Mouse (Mus musculus) MEL (cell line): ENCODE data around the gene Baz2a. TPM values are rescaled to one million over a fixed set of nuclear protein-coding genes. Genes with fewer than 3 reads are reported as not detected.

ENCODE experiments used
- DNase-seq: peaks from one replicate; pipeline ENCODE4 v3.0.0; 2011; ENCODE audit warnings: low read depth, low spot score
- H3K27ac ChIP-seq: 2 replicates; pipeline ENCODE4 v1.5.1; 2012; ENCODE audit warnings: low read depth, mild to moderate bottlenecking, control low read depth, low read length, moderate library complexity; ENCODE audit not compliant: control insufficient read depth
- H3K27me3 ChIP-seq, 2 experiments: fragments of 150-350 bp in 1 of 2; sonication (generic) in 1 of 2; 2 replicates each; pipeline ENCODE4 v1.6.1; 2012; ENCODE audit warnings: low read length in 2 of 2, mild to moderate bottlenecking in 2 of 2, improper control_type of control experiment in 1 of 2, moderate library complexity in 1 of 2; ENCODE audit not compliant: insufficient read depth in 2 of 2, control insufficient read depth in 1 of 2
- H3K36me3 ChIP-seq, 2 experiments: 2 replicates each; pipeline ENCODE4 v1.6.1; 2012 to 2014; ENCODE audit warnings: low read length in 2 of 2, improper control_type of control experiment in 1 of 2, inconsistent platforms in 1 of 2, mild to moderate bottlenecking in 1 of 2; ENCODE audit not compliant: insufficient read depth in 2 of 2, control insufficient read depth in 1 of 2
- H3K4me1 ChIP-seq, 2 experiments: fragments of 150-350 bp in 1 of 2; sonication (generic) in 1 of 2; 2 replicates each; pipeline ENCODE4 v1.6.1; 2012; ENCODE audit warnings: low read length in 2 of 2, improper control_type of control experiment in 1 of 2, mild to moderate bottlenecking in 1 of 2; ENCODE audit not compliant: insufficient read depth in 2 of 2, control insufficient read depth in 1 of 2
- H3K4me3 ChIP-seq, 2 experiments: fragments of 150-350 bp in 1 of 2; sonication (generic) in 1 of 2; 2 replicates each; pipeline ENCODE4 v1.5.1; 2012; ENCODE audit warnings: low read depth in 2 of 2, low read length in 2 of 2, mild to moderate bottlenecking in 2 of 2, moderate library complexity in 2 of 2, control low read depth in 1 of 2, improper control_type of control experiment in 1 of 2; ENCODE audit not compliant: control insufficient read depth in 1 of 2, insufficient read depth in 1 of 2
- H3K79me2 ChIP-seq: 2 replicates; pipeline ENCODE4 v1.6.1; 2012; ENCODE audit warnings: mild to moderate bottlenecking, low read length, moderate library complexity; ENCODE audit not compliant: control insufficient read depth, poor library complexity, insufficient read depth
- H3K9ac ChIP-seq: 2 replicates; pipeline ENCODE4 v1.6.1; 2012; ENCODE audit warnings: low read depth, mild to moderate bottlenecking, control low read depth, low read length, moderate library complexity; ENCODE audit not compliant: control insufficient read depth, poor library complexity, severe bottlenecking
- H3K9me3 ChIP-seq: fragments of 150-350 bp; sonication (generic); replicated peaks from 2 replicates; pipeline ENCODE4 v1.6.1; 2012; ENCODE audit warnings: mild to moderate bottlenecking, low read length, improper control_type of control experiment, moderate library complexity; ENCODE audit not compliant: insufficient read depth
- CHD1 ChIP-seq: IDR thresholded peaks from 2 replicates; pipeline ENCODE4 v1.6.1; 2012; ENCODE audit warnings: low read depth, mild to moderate bottlenecking, inconsistent platforms, low read length, improper control_type of control experiment
- CTCF ChIP-seq, 3 experiments: IDR thresholded peaks in 2 of 3; conservative IDR thresholded peaks in 1 of 3; 2 replicates each; pipeline ENCODE4 v1.5.1; 2011 to 2012; ENCODE audit warnings: low read length in 3 of 3, low read depth in 2 of 3, mild to moderate bottlenecking in 2 of 3, improper control_type of control experiment in 1 of 3, inconsistent platforms in 1 of 3, mixed read lengths in 1 of 3, moderate library complexity in 1 of 3; ENCODE audit not compliant: control insufficient read depth in 1 of 3, insufficient read depth in 1 of 3, poor library complexity in 1 of 3, severe bottlenecking in 1 of 3
- EP300 ChIP-seq, 2 experiments: IDR thresholded peaks; 2 replicates each; pipeline ENCODE4 v1.6.1; 2011; ENCODE audit warnings: improper control_type of control experiment in 2 of 2, low read length in 2 of 2, low read depth in 1 of 2, mild to moderate bottlenecking in 1 of 2
- ETS1 ChIP-seq: IDR thresholded peaks from 2 replicates; pipeline ENCODE4 v1.6.1; 2012; ENCODE audit warnings: low read depth, mild to moderate bottlenecking, inconsistent platforms, low read length, improper control_type of control experiment, moderate library complexity
- GATA1 ChIP-seq: IDR thresholded peaks from 2 replicates; pipeline ENCODE4 v1.6.1; 2011; ENCODE audit warnings: low read depth, low read length, improper control_type of control experiment
- MAX ChIP-seq: IDR thresholded peaks from 2 replicates; pipeline ENCODE4 v1.6.1; 2011; ENCODE audit warnings: low read length, improper control_type of control experiment
- MXI1 ChIP-seq: IDR thresholded peaks from 2 replicates; pipeline ENCODE4 v1.6.1; 2011; ENCODE audit warnings: mild to moderate bottlenecking, low read depth, low read length, improper control_type of control experiment
- MYB ChIP-seq: IDR thresholded peaks from 2 replicates; pipeline ENCODE4 v1.6.1; 2011; ENCODE audit warnings: mild to moderate bottlenecking, low read depth, low read length, improper control_type of control experiment
- MYC ChIP-seq: IDR thresholded peaks from 2 replicates; pipeline ENCODE4 v1.6.1; 2011; ENCODE audit warnings: low read depth, mild to moderate bottlenecking, low read length, improper control_type of control experiment, moderate library complexity
- POLR2A ChIP-seq, 2 experiments: IDR thresholded peaks; 2 replicates each; pipeline ENCODE4 v1.6.1; 2011 to 2012; ENCODE audit warnings: low read length in 2 of 2, mild to moderate bottlenecking in 2 of 2, control low read depth in 1 of 2, improper control_type of control experiment in 1 of 2, low read depth in 1 of 2, moderate library complexity in 1 of 2; ENCODE audit not compliant: control insufficient read depth in 1 of 2, insufficient read depth in 1 of 2, poor library complexity in 1 of 2
- RAD21 ChIP-seq: IDR thresholded peaks from 2 replicates; pipeline ENCODE4 v1.6.1; 2011; ENCODE audit warnings: mild to moderate bottlenecking, low read depth, low read length, improper control_type of control experiment
- RCOR1 ChIP-seq: IDR thresholded peaks from 2 replicates; pipeline ENCODE4 v1.6.1; 2012; ENCODE audit warnings: low read depth, mild to moderate bottlenecking, inconsistent platforms, low read length, improper control_type of control experiment
- SIN3A ChIP-seq: IDR thresholded peaks from 2 replicates; pipeline ENCODE4 v1.6.1; 2012; ENCODE audit warnings: low read length, improper control_type of control experiment, inconsistent platforms
- USF1 ChIP-seq: IDR thresholded peaks from 2 replicates; pipeline ENCODE4 v1.6.1; 2014; ENCODE audit warnings: low read depth, mild to moderate bottlenecking, inconsistent platforms, low read length, improper control_type of control experiment, moderate library complexity
- ZNF384 ChIP-seq: IDR thresholded peaks from 2 replicates; pipeline ENCODE4 v1.6.1; 2012; ENCODE audit warnings: low read depth, mild to moderate bottlenecking, inconsistent platforms, low read length, improper control_type of control experiment
- polyA plus RNA-seq, 2 experiments: library from polyadenylated mRNA; stranded (reverse) in 1 of 2; unstranded in 1 of 2; fragments of >175 nt in 1 of 2; fragments of >200 nt in 1 of 2; gene quantifications; 2 replicates each; pipeline versions ENCODE4 v1.2.1 to v1.2.4; 2012; ENCODE audit warnings: low replicate concordance in 2 of 2, low read depth in 1 of 2; ENCODE audit not compliant: insufficient read length in 2 of 2, insufficient read depth in 1 of 2, missing spikeins in 1 of 2
- total RNA-seq: library from RNA; depleted of rRNA; stranded (reverse); fragments of 300-350 nt; gene quantifications from 2 replicates; pipeline ENCODE4 v1.2.3, GENCODE M21; 2012

The Baz2a gene
- total and polyA plus RNA-seq, 3 experiments = 5.5 to 46.0 (median 33.8) TPM

- TF ChIP-seq ETS1 (peak; percentile 64; the same call in 1 of the 2 replicates), MAX (peak; percentile 94), MYB (peak; percentile 49; the same call in 1 of the 2 replicates), CTCF (IDR thresholded peaks at IDR 0.05 in 2 of 3, conservative IDR thresholded peaks at IDR 0.05 in 1 of 3; ENCODE audit: control insufficient read depth in 1 of 3, insufficient read depth in 1 of 3, low read depth in 2 of 3, low read length in 3 of 3, poor library complexity in 1 of 3, severe bottlenecking in 1 of 3) (no peak), USF1 (peak; percentile 24; the same call in 1 of the 2 replicates)
Measured at GRCm38 (mm10) chr10:128059207-128059981, 32.0 kb upstream of the Baz2a start (continued).

GRCm38 (mm10) chr10:128061109-128061508 lies 30.3 kb upstream of the Baz2a start:
- H3K27me3 ChIP-seq = no peaks in the 10 kb centered on the region
- TF ChIP-seq POLR2A (IDR thresholded peaks at IDR 0.05; ENCODE audit: control insufficient read depth in 1 of 2, insufficient read depth in 1 of 2, low read depth in 1 of 2, low read length in 2 of 2, poor library complexity in 1 of 2) (no peak), ZNF384 (peak; percentile 87)
- H3K79me2 ChIP-seq = peaks cover 74% of the 10 kb centered on the region
- H3K4me1 ChIP-seq = peaks cover 19 to 21% of the 10 kb centered on the region in 2 experiments
- no peak for DNase-seq
- no peaks in the 10 kb centered on the region for H3K9me3 ChIP-seq
- peak overlapping the region; percentile 89 for H3K9ac ChIP-seq
- H3K36me3 ChIP-seq = peaks cover 8 to 49% of the 10 kb centered on the region in 2 experiments
- H3K4me3 ChIP-seq = peak overlapping the region; percentile 76 to 94
- H3K27ac ChIP-seq = no peak overlapping the region

GRCm38 (mm10) chr10:128062221-128062989 lies 29.0 kb upstream of the Baz2a start:
- Histone ChIP-seq H3K36me3 (peaks cover 13 to 54% of the 10 kb centered on the region in 2 experiments), H3K79me2 (peaks cover 84% of the 10 kb centered on the region), H3K9ac (peak overlapping the region; percentile 21), H3K27me3 (no peaks in the 10 kb centered on the region), H3K27ac (peak overlapping the region; percentile 42), H3K4me3 (peak overlapping the region in 1 of 2 experiments; percentile 94; a peak in 2 of 4 replicates), H3K9me3 (no peaks in the 10 kb centered on the region), H3K4me1 (peaks cover 19 to 22% of the 10 kb centered on the region in 2 experiments)
- no peak; the same call in 1 of the 2 replicates for TF ChIP-seq RCOR1
- no peak for TF ChIP-seq RAD21
- TF ChIP-seq EP300 (IDR thresholded peaks at IDR 0.05; ENCODE audit: low read depth in 1 of 2, low read length in 2 of 2) = peak in 1 of 2 experiments; percentile 63; a peak in 1 of 4 replicates
- TF ChIP-seq GATA1 = 0 out of 2 replicates have a peak, but pooled peaks have one; percentile 3
- 0 out of 2 replicates have a peak, but pooled peaks have one; percentile 17 for TF ChIP-seq MYC
- peak; percentile 66 for TF ChIP-seq SIN3A
- TF ChIP-seq MXI1 = peak; percentile 66
- TF ChIP-seq CHD1 = 0 out of 2 replicates have a peak, but pooled peaks have one; percentile 59
- DNase-seq = no peak
